Mouse (Mus musculus) hindbrain, embryonic 14.5 days (tissue): ENCODE data around the gene Hist1h2ag. TPM values are rescaled to one million over a fixed set of nuclear protein-coding genes. Genes with fewer than 3 reads are reported as not detected.
"Not testable (repeated sequence)": the region's sequence is repeated elsewhere in the genome, so short reads cannot be mapped to it uniquely, and the experiment has no call there.

Experiments
- ATAC-seq: fragments of 200-750 bp; cut with Nextera tagmentation; 2 replicates; pipeline ENCODE4 v1.8.0; 2017; ENCODE audit warnings: moderate number of reproducible peaks, mild to moderate bottlenecking, moderate TSS enrichment, moderate library complexity; ENCODE audit not compliant: low FRiP score
- DNase-seq: peaks from one replicate; pipeline ENCODE4 v3.0.0-alpha.2; 2015; ENCODE audit warnings: low spot score
- H3K27ac ChIP-seq: fragments of 300-500 bp; sonication (generic); 2 replicates; pipeline ENCODE4 v1.5.1; 2014; ENCODE audit warnings: mild to moderate bottlenecking, moderate library complexity
- H3K27me3 ChIP-seq: fragments of 300-500 bp; sonication (generic); 2 replicates; pipeline ENCODE4 v1.6.1; 2014; ENCODE audit warnings: mild to moderate bottlenecking, low read length, mixed read lengths; ENCODE audit not compliant: control insufficient read depth, insufficient read depth
- H3K36me3 ChIP-seq: fragments of 300-500 bp; sonication (generic); replicated peaks from 2 replicates; pipeline ENCODE4 v1.6.1; 2014; ENCODE audit not compliant: control insufficient read depth, insufficient read depth
- H3K4me1 ChIP-seq: fragments of 300-500 bp; sonication (generic); replicated peaks from 2 replicates; pipeline ENCODE4 v1.6.1; 2014; ENCODE audit warnings: antibody characterized with exemption, low read length, mixed read lengths; ENCODE audit not compliant: control insufficient read depth, insufficient read depth
- H3K4me2 ChIP-seq: fragments of 300-500 bp; sonication (generic); replicated peaks from 2 replicates; pipeline ENCODE4 v1.6.1; 2014; ENCODE audit warnings: mild to moderate bottlenecking, moderate library complexity
- H3K4me3 ChIP-seq: fragments of 300-500 bp; sonication (generic); replicated peaks from 2 replicates; pipeline ENCODE4 v1.5.1; 2014; ENCODE audit warnings: mild to moderate bottlenecking, low read length
- H3K9ac ChIP-seq: fragments of 300-500 bp; sonication (generic); 2 replicates; pipeline ENCODE4 v1.6.1; 2014
- H3K9me3 ChIP-seq: fragments of 300-500 bp; sonication (generic); 2 replicates; pipeline ENCODE4 v1.6.1; 2016; ENCODE audit warnings: low read length; ENCODE audit not compliant: control insufficient read depth
- WGBS: fragments of 180-500 bp; shearing (Covaris S2); extraction: QIAGEN DNeasy Blood & Tissue Kit; methylation state at CpG from one replicate; pipeline ENCODE4 v1.1.7; 2014; 5-methylcytosine and 5-hydroxymethylcytosine counted together
- polyA plus RNA-seq: library from polyadenylated mRNA; unstranded; fragments of >200 nt; fragmentation: Nextera tagmentation; extraction: Ambion mirVana; gene quantifications from 2 replicates; pipeline ENCODE4 v1.2.1, GENCODE M21; 2014

The Hist1h2ag gene
- polyA plus RNA-seq, 1 experiment from 2014 or later = 5.3 TPM

GRCm38 (mm10) chr13:22039364-22039763 lies 3.4 kb downstream of the Hist1h2ag start:
- H3K27me3 ChIP-seq = no peaks in the 10 kb centered on the region
- no peak overlapping the region for H3K4me2 ChIP-seq
- no peaks in the 10 kb centered on the region for H3K9me3 ChIP-seq
- ATAC-seq = no peak
- H3K4me3 ChIP-seq = no peak overlapping the region
- no peak overlapping the region for H3K27ac ChIP-seq
- H3K9ac ChIP-seq = no peak overlapping the region
- peaks cover 35% of the 10 kb centered on the region for H3K4me1 ChIP-seq
- DNase-seq = no peak
- no peaks in the 10 kb centered on the region for H3K36me3 ChIP-seq
- 71% methylated on average over 5 of the region's 5 CpGs for WGBS

GRCm38 (mm10) chr13:22037415-22037814 lies 5.3 kb downstream of the Hist1h2ag start:
- Histone ChIP-seq H3K27me3 (no peaks in the 10 kb centered on the region), H3K9ac (no peak overlapping the region), H3K4me1 (peaks cover 32% of the 10 kb centered on the region), H3K4me3 (no peak overlapping the region), H3K4me2 (no peak overlapping the region), H3K27ac (no peak overlapping the region), H3K9me3 (no peaks in the 10 kb centered on the region), H3K36me3 (no peaks in the 10 kb centered on the region)
- DNase-seq (no peak), ATAC-seq (no peak)
- WGBS = 90% methylated on average over 2 of the region's 2 CpGs

DNA sequence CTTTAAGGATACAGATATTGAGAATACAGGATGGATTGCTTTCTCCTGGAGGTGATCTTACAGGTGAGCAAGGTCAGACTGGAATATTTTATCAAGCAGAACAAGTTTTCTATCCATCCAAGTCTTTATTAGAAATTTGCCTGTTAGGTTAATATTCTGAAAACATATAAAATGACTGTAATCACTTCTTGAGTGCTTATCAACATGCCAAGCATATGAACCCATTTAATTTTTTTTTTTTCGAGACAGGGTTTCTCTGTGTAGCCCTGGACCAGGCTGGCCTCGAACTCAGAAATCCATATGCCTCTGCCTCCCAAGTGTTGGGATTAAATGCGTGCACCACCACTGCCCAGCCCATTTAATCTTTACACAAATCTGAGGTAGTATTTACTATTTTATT lies 5.8 kb downstream of the Hist1h2ag start:
- H3K4me3 ChIP-seq = peak overlapping the region; percentile 30; the same call in 1 of the 2 replicates
- no peaks in the 10 kb centered on the region for H3K27me3 ChIP-seq
- peak overlapping the region; percentile 46; the same call in 1 of the 2 replicates for H3K9ac ChIP-seq
- ATAC-seq (no peak), DNase-seq (no peak)
- no peaks in the 10 kb centered on the region for H3K9me3 ChIP-seq
- WGBS = 70% methylated on average over 3 of the region's 3 CpGs
- H3K27ac ChIP-seq = no peak overlapping the region
- H3K4me2 ChIP-seq = peak overlapping the region; percentile 76
- peaks cover 28% of the 10 kb centered on the region for H3K4me1 ChIP-seq
- no peaks in the 10 kb centered on the region for H3K36me3 ChIP-seq

DNA sequence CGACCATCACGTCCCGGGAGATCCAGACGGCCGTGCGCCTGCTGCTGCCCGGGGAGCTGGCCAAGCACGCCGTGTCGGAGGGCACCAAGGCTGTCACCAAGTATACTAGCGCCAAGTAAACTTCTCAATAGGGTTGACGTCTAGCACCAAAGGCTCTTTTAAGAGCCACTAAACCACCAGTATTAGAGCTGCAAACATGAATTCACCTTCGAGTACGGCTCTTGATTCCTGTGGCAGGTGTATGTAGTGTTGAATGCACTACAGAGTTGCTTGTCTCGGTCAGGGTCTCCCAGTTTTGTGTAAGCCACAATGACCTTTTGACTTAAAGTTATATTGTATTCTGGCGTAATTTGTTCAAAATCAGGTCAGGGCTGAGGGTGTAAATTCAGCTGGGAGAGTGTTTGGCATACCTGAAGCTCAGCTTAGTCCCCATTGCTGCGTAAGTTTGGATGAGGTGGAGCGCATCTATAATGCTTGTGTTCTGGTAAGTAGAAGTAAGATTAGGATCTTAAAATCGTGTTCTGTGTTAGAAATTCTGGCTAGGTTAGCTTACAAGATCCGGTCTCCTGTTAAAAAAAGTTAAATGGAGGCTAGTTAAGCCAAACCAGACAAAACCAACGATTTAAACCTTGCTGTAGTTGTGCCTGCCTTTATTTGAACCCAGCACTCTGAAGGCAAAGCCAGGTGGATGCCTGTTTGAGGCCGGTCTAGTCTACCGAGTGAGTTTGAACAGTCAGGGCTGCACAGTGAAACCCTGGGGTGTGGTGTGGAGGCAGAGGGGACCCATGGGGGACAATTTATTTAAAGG lies 6.4 kb downstream of the Hist1h2ag start:
- ATAC-seq = peak; percentile 1; the same call in 1 of the 2 replicates

DNA sequence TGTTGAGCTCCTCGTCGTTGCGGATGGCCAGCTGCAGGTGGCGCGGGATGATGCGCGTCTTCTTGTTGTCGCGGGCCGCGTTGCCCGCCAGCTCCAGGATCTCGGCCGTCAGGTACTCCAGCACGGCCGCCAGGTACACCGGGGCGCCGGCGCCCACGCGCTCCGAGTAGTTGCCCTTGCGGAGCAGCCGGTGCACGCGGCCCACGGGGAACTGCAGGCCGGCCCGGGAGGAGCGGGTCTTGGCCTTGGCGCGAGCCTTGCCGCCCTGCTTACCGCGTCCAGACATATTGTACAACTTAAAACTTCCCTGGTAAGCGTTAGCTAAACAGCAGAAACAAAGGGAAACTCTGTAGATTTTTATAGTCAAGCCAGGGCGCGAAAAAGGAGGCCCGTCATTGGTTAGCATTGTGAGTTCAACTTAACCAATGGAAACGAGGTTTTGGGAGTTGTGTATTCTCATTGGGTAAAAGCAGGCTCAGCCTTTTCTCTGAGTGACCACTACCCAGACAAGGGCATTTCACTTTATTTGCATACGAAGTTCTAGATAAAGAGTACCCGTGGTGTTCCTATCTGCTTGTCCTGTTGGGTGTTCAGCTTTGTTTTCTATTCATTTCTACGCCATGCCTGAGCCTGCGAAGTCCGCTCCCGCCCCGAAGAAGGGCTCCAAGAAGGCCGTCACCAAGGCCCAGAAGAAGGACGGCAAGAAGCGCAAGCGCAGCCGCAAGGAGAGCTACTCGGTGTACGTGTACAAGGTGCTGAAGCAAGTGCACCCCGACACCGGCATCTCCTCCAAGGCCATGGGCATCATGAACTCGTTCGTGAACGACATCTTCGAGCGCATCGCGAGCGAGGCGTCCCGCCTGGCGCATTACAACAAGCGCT lies 7.2 kb downstream of the Hist1h2ag start, which contains the start of the genes Hist1h2ah and Hist1h2bk:
Hist1h2ah (minus strand) TSS at position 302 of the 882 bp plus-strand sequence.
Hist1h2bk (plus strand) TSS at position 604 of the 882 bp plus-strand sequence.
- H3K27me3 ChIP-seq, H3K36me3 ChIP-seq, H3K9me3 ChIP-seq: not testable (repeated sequence)
- Histone ChIP-seq H3K9ac (peak within 1 kb of the TSS; percentile 57), H3K27ac (peak within 1 kb of the TSS; percentile 32; the same call in 1 of the 2 replicates), H3K4me3 (peak within 1 kb of the TSS; percentile 30), H3K4me1 (peaks cover 21% of the 10 kb centered on the region), H3K4me2 (peak within 1 kb of the TSS; percentile 76)
- DNase-seq (peak; percentile 95), ATAC-seq (peak; percentile 98)
- WGBS = under 1% methylated on average over 22 of the region's 69 CpGs

More for the DNA sequence above, 6.4 kb downstream of the Hist1h2ag start:
- WGBS = 2% methylated on average over 17 of the region's 23 CpGs
- Histone ChIP-seq H3K27ac (peak overlapping the region; percentile 32; the same call in 1 of the 2 replicates), H3K27me3 (no peaks in the 10 kb centered on the region), H3K9me3 (no peaks in the 10 kb centered on the region), H3K4me3 (peak overlapping the region; percentile 30), H3K4me1 (peaks cover 23% of the 10 kb centered on the region), H3K4me2 (peak overlapping the region; percentile 76), H3K9ac (peak overlapping the region; percentile 57), H3K36me3 (no peaks in the 10 kb centered on the region)
- no peak for DNase-seq

DNA sequence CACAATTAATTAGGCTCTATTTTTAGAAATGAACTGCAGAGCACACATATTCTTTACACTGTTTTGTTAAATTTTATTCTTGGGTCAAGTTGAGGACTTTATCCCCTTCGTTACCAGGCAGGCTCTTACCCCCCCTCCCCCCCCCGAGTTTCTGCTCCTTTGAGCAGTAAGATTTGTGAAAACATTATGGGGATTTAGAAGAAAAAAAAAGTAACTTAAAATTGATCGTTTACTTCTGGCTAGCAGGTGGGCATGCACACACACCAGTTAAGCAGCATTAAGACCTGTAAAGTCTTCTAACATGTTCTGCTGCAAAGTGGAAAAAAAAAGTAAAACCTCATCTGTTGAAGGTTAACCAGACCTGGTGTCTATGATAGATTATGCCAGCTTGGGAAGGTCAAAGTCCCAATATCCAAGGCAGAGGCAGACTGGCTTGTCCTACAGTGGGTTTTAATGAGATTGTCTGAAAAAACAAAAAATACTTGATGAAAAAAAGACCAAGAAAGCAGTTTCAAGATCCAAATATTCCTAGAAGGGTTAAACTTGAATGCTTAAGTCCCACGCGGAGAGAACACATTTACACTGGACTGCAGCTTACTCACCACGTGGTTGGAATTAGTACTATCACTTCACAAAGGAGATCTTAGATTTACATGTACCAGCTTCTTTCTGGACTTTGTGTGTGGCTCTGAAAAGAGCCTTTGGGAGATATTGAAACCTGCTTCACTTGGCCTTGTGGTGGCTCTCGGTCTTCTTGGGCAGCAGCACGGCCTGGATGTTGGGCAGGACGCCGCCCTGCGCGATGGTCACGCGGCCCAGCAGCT lies 8.1 kb downstream of the Hist1h2ag start:
- under 1% methylated on average over 8 of the region's 14 CpGs for WGBS
- H3K9ac ChIP-seq = peak overlapping the region; percentile 37
- no peaks in the 10 kb centered on the region for H3K27me3 ChIP-seq
- ATAC-seq (no peak), DNase-seq (no peak)
- peak overlapping the region; percentile 76 for H3K4me2 ChIP-seq
- H3K4me1 ChIP-seq = peaks cover 14% of the 10 kb centered on the region
- no peak overlapping the region for H3K27ac ChIP-seq
- H3K9me3 ChIP-seq = no peaks in the 10 kb centered on the region
- peak overlapping the region; percentile 30 for H3K4me3 ChIP-seq
- H3K36me3 ChIP-seq = no peaks in the 10 kb centered on the region

- Histone ChIP-seq H3K36me3 (no peaks in the 10 kb centered on the region), H3K4me3 (0 out of 2 replicates have a peak overlapping the region, but pooled peaks have one; percentile 30), H3K4me1 (peaks cover 14% of the 10 kb centered on the region), H3K27ac (no peak overlapping the region), H3K9me3 (no peaks in the 10 kb centered on the region), H3K9ac (peak overlapping the region; percentile 37; the same call in 1 of the 2 replicates), H3K27me3 (no peaks in the 10 kb centered on the region), H3K4me2 (peak overlapping the region; percentile 76)
- no peak for DNase-seq
- 59% methylated on average over 5 of the region's 5 CpGs for WGBS
- ATAC-seq = no peak
Observed at GRCm38 (mm10) chr13:22033741-22034442, 8.9 kb downstream of the Hist1h2ag start.

DNA sequence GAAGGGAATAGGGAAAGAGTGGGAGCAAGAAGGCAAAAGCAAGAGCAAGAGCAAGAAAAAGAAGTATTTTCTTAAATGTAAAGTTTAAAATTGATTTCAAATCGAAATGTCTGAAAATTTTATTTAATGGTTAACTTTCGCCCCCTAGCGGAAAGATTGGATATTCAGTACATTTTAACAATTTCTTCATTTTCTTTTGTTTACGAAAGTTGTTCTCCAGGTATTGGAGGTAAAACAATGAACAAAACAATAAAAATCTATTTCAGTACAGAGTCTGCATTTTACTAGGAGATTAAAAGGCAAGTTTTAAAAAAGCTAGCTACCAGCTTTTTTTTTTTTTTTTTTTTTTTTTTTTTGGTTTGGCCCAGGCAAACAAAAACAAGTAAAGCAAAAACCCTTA lies 12.3 kb downstream of the Hist1h2ag start:
- no peak overlapping the region for H3K4me2 ChIP-seq
- ATAC-seq (no peak), DNase-seq (peak; percentile 75)
- 18% methylated on average over 4 of the region's 4 CpGs for WGBS
- H3K4me1 ChIP-seq = peaks cover 5% of the 10 kb centered on the region; the same call in 1 of the 2 replicates
- H3K27ac ChIP-seq = no peak overlapping the region
- no peaks in the 10 kb centered on the region for H3K9me3 ChIP-seq
- H3K4me3 ChIP-seq = no peak overlapping the region
- no peaks in the 10 kb centered on the region for H3K27me3 ChIP-seq
- H3K9ac ChIP-seq = no peak overlapping the region
- H3K36me3 ChIP-seq = no peaks in the 10 kb centered on the region
